Mouse (Mus musculus) cerebral cortex, adult 2 months (tissue): ENCODE measurements around the gene Abhd13.

Source experiments
- WGBS: fragments of 180-500 bp; shearing (Covaris S2); methylation state at CpG from one replicate; pipeline ENCODE4 v1.1.7; 2018; 5-methylcytosine and 5-hydroxymethylcytosine counted together

Abhd13 gene

GRCm38 (mm10) chr8:10030320-10031060, 53.0 kb downstream of the Abhd13 start:
- WGBS, result 69% methylated on average over 8 of the region's 8 CpGs

DNA sequence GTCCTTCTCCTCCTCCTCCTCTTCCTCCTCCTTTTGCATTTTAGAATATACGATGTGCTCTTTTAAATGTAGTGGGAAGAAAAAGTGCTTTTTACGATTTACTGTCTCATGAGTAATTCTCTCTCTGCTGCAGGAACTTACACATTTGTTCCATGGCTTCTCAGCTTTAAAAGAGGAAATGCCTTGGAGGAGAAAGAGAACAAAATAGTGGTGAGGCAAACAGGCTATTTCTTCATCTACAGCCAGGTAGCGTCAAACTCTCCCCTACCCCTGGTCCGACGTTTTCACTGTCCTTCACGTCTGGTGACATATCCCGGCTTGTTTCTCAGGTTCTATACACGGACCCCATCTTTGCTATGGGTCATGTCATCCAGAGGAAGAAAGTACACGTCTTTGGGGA, 53.7 kb downstream of the Abhd13 start:
- 76% methylated on average over 9 of the region's 9 CpGs for WGBS

DNA sequence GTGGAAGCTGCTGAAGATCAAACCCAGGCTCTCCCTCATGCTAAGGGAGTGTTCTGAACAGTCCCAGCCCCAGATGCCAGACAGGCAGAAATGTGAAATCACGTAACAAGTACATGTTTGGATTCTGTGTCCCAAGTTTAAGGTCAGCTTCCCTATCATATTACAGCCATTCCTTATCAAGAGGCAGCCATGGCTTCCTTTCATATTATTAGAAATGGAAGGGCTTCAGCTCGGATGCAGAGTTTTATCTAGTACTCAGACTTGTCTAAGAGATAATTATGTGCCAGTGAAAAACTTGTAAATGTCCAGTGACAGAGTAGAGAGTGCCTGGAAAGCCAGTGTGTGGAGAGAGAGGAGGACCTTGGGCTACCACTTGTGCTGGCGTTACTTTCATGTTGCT, 63.4 kb downstream of the Abhd13 start:
- WGBS, result 84% methylated on average over 3 of the region's 3 CpGs
